Mouse (Mus musculus): Measurements from ENCODE around the gene Prr12.
A peak's percentile ranks its signal among the peaks of the same experiment; 100 is the strongest.
"Not testable (repeated sequence)": the region's sequence is repeated elsewhere in the genome, so short reads cannot be mapped to it uniquely, and the experiment has no call there.

Gene Prr12

DNA sequence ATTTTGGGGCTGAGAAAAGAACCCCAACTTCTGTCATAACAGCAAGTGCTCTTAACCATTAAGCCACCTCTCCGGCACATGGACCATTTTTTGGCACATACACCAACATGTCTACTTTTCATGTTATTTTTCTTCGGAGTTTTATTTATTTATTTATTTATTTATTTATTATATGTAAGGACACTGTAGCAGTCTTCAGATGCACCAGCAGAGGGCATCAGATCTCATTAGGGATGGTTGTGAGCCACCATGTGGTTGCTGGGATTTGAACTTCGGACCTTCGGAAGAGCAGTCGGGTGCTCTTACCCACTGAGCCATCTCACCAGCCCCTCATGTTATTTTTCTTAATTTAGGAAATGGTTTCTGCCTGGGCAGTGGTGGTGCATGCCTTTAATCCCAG is 29.0 kb downstream of the Prr12 start:
- not testable (repeated sequence) for DNase-seq (ENCODE audit: low spot score)

GRCm38 (mm10) chr7:45020225-45020624 is 32.5 kb downstream of the Prr12 start:
- no peak for DNase-seq (ENCODE audit: low spot score)

DNA sequence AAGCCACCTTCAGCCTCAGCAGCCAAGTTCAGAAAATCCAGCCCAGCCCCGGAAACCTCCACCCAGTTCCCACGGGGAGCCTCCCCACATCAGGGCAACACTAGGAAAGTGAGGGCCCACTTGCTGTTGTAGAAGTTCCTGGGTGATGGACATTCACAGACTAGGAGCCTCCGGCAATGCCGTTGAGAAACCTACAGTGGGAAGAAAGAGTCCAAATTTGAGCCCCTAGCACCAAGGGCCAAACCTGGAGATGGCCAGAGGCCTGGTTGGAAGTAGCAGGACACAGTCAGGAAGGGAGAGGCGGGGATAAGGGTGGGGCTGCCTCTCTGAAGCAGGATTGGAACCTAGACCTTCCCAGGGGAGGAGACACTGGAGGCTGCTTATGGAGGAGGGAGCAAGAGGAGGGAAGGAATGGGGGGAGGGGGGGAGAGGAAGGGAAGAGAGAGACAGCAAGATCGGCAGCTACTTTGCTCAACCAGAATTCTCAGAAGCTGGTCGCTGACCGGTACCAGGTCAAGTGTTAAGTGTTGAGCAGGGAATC is 33.6 kb downstream of the Prr12 start:
- DNase-seq (ENCODE audit: low spot score) = no peak

- DNase-seq (ENCODE audit: low spot score) = peak; percentile 98
These were observed 35.2 kb downstream of the Prr12 start, which contains the start of gene Rras for GRCm38 (mm10) chr7:45017242-45018061. Rras (plus strand) TSS chr7:45017961.

GRCm38 (mm10) chr7:45016761-45017160 is 35.9 kb downstream of the Prr12 start:
- peak; percentile 39 for DNase-seq (ENCODE audit: low spot score)

DNA sequence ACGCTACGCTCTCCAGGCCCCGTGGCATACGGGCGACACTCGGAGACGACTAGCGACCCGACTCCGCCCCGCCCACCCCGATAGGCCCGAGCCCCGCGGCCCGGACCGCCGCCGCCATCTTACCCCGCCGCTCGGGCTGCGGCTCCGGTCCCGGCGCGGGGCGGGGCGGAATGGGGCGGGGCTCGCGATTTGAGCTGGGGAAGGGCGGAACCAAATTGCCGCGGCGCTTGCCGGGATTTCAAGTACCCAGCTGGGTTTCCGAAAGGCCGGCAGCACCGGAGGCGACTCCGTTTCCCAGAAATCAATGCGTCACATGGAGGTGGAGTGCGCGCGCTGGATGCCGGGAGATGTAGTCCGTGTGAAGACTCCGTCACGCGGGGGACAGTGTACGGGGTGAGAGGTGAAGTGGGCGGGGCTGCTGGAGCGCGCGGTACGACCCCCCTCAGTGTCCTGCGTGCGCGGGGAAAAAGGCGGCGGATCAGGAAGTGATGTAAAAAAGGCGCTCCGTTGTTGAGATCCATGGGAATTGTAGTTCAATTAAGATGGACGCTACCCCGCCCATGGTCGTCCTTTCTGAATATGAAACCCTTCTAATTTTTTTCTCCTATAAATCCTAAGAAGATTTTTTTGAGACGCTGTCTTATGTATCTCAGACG is 36.6 kb downstream of the Prr12 start, which contains the start of gene Scaf1:
Gene Scaf1, minus strand, starts transcription at position 407 of the 656 bp plus-strand sequence.
- DNase-seq (ENCODE audit: low spot score) = peak; percentile 97

- peak; percentile 65 for DNase-seq (ENCODE audit: low spot score)
These were observed 37.2 kb downstream of the Prr12 start for GRCm38 (mm10) chr7:45015344-45015956.

DNA sequence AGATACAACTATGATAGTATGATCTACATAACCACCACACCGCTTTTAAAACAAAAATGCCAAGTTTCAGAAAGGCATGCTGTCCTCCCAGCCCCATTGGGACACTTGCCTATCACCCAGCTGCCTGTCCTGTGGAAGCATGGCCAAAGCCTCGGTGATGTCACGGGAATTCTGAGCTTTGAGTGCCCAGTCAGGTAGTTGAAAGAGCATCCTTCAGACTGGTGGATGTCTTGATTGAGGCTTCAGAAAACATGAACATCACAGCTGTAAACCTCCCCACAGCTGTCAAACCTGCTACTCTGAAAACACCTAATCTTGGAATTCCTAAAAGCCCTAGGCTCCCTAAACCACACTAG is 38.6 kb downstream of the Prr12 start:
- DNase-seq (ENCODE audit: low spot score) = no peak

DNA sequence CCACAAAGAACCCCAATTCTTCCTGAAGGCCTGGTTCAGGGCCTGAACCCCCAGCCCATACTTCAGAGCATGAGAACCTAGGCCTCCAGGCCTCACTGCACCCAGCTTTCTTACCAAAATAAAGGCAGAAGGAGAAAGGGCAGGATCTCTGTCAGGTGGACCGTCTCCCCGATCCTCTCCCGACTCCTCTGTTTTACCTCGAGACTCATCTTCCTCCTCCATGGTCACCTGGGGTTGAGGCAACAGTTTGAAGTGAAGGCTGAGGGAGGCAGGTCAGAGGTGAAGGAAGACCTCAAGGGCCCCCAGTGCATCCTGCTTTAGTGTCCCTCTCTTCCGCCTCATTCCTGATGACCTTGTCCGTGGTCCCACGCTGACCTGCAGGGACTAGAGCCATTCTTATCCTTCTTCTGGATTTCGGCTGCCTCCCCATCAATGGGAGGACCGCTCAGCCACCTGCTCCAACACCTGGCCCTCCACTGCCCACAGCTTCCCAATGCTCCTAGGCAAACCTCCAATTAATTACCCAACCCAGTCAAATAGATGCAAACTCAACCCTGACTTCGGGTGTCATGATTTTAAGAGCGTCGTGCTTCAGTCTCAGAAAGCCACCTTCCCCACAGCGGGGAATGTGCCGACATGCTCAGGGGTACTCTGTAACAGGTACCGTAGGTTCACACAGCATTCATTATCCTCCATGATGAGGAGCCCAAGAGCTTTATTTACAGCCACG is 39.1 kb downstream of the Prr12 start:
- DNase-seq (ENCODE audit: low spot score) = no peak

GRCm38 (mm10) chr7:45012824-45013223 is 39.9 kb downstream of the Prr12 start:
- DNase-seq (ENCODE audit: low spot score) = no peak

GRCm38 (mm10) chr7:45012011-45012410 is 40.7 kb downstream of the Prr12 start:
- no peak for DNase-seq (ENCODE audit: low spot score)

DNA sequence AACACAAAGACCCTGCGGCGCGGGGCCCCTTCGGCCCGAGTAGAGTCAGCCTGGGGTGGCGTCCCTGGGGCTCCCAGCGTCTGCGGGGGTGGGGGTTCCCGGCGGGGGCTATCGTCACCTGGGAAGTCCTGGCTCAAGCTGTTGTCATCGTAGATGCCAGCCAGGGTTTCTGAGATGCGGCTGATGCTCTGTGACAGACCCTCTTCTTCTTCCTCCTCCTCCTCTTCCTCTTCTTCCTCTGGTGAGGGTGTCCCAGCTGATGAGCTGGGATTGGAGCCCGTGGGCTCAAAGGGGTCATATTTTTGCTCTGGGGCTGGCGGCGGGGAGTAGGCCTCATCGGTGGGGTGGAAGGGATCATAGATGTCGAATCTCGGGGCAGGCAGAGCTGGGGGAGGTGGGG is 44.3 kb downstream of the Prr12 start:
- no peak for DNase-seq (ENCODE audit: low spot score)

- no peak for DNase-seq (ENCODE audit: low spot score)
These were observed 44.8 kb downstream of the Prr12 start for GRCm38 (mm10) chr7:45007846-45008245.

DNA sequence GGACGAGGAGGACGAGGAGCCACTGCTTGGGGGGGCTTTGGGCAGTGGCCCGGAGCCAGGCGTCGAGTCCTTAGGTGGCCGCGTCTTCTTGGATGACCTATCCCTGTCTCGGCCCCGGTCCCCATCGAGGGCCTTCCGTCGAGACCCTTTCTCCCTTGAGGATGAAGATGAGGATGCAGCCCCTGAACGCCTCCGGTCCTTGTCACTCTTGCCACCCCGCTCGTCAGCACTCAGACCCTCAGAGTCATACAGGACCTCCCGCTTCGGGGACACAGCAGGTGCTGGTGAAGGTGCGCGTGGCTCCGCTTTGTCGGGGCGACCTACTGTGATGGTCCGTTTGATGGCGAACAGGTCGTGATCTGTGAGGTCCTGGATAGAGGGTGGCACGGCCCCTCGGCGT is 45.5 kb downstream of the Prr12 start:
- no peak for DNase-seq (ENCODE audit: low spot score)

GRCm38 (mm10) chr7:45006503-45006902 is 46.2 kb downstream of the Prr12 start:
- no peak for DNase-seq (ENCODE audit: low spot score)

- no peak for DNase-seq (ENCODE audit: low spot score)
These were observed 47.2 kb downstream of the Prr12 start for GRCm38 (mm10) chr7:45005321-45005992.

GRCm38 (mm10) chr7:45004546-45004945 is 48.1 kb downstream of the Prr12 start:
- DNase-seq (ENCODE audit: low spot score) = no peak

DNA sequence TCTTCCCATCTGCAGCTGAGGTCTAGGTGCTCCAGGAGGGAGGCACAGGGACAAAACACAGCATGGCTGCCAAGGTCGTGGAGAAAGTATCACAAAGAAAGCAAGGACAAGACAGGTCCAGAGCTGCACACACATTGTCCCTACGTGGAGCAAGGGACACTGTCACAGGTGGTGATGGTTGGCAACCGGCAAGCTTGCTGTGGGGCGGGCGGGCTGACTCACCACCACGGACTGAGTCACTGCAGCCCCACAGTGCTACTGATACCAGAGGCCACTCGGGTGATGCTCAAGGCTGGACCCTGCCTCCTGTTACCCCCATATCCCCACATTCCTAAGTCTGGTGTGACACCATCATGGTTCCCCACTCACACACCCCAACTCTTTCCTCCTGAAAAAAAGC is 50.2 kb downstream of the Prr12 start:
- no peak for DNase-seq (ENCODE audit: low spot score)

GRCm38 (mm10) chr7:45000539-45001114 is 52.1 kb downstream of the Prr12 start:
- no peak for DNase-seq (ENCODE audit: low spot score)

DNA sequence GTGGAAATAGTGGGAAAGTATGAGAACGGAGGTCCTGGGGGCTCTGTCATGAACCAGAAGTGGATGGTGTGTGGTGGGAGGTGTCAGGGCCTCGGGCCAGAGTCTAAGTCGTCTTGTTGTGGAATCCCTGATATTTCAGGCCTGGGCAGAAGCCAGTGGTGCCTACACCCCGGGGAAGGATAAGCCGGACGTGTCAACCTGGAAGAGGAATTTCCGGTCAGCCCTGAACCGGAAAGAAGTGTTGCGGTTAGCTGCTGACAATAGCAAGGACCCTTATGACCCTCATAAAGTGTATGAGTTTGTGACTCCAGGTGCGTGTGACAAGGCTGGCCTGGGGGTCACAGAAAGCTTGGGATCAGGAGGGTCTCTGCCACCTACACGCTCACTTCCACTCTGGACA is 52.9 kb downstream of the Prr12 start:
- DNase-seq (ENCODE audit: low spot score) = no peak

DNA sequence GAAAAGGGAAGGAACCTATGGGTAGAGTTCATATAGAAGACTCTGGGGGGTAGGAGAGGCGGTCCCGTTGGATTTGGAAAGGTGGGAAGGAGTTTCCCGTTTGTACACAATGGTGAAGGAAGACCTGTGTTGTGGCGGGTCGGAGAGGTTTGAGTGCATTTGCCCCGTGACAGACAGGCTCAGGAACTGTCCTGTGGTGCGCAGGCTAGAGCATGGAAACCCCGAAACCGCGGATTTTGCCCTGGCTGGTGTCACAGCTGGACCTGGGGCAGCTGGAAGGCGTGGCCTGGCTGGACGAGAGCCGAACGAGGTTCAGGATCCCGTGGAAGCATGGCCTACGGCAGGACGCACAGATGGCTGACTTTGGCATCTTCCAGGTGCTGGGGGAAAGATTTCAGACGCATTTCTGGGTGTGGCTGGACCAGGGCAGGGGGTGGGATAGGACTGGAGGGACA is 54.2 kb downstream of the Prr12 start, which contains the start of gene Bcl2l12:
Gene Bcl2l12, minus strand, starts transcription at position 212 of the 455 bp plus-strand sequence.
- DNase-seq (ENCODE audit: low spot score) = peak; percentile 40

Measured in c-Kit-positive CD71-positive TER-119-positive erythroid progenitor cells, embryonic 14.5 days (primary cell).